Mouse (Mus musculus) ES-Bruce4 (cell line): ENCODE results near the gene Zfp280d.
"Not testable (repeated sequence)": the region's sequence is repeated elsewhere in the genome, so short reads cannot be mapped to it uniquely, and the experiment has no call there.

ENCODE experiments used
- CTCF ChIP-seq: IDR thresholded peaks from one replicate; pipeline ENCODE4 v1.8.1; 2011; ENCODE audit warnings: low read depth, low read length
- POLR2A ChIP-seq: IDR thresholded peaks from one replicate; pipeline ENCODE4 v1.8.1; 2011; ENCODE audit warnings: low read length; ENCODE audit not compliant: insufficient read depth

- peak; percentile 33 for TF ChIP-seq CTCF
- not testable (repeated sequence) for TF ChIP-seq POLR2A
Observed at GRCm38 (mm10) chr9:72401769-72402168, 127.1 kb downstream of the Zfp280d start.
